Mouse (Mus musculus): ENCODE measurements at regions not wholly inside any gene's neighbourhood (a gene's known extent, or its start where the extent isn't known, plus 50 kb on each side); places are given as distances from the start of the nearest gene placed in this dataset.
"Not testable (repeated sequence)": the region's sequence is repeated elsewhere in the genome, so short reads cannot be mapped to it uniquely, and the experiment has no call there.

GRCm38 (mm10) chr13:52252726-52253125, 278.4 kb downstream of the Diras2 start:
- not testable (repeated sequence) for TF ChIP-seq CTCF (conservative IDR thresholded peaks at IDR 0.05; ENCODE audit: low read length); POU5F1 (IDR thresholded peaks at IDR 0.05; ENCODE audit: borderline replicate concordance, low read length)

All from E14TG2a.4 (cell line).